Mouse (Mus musculus): ENCODE measurements around the gene Il33. TPM values are rescaled to one million over a fixed set of nuclear protein-coding genes. Genes with fewer than 3 reads are reported as not detected.

Il33 gene
- polyA plus RNA-seq, 1 experiment from 2014 or later, result 56.1 TPM

DNA sequence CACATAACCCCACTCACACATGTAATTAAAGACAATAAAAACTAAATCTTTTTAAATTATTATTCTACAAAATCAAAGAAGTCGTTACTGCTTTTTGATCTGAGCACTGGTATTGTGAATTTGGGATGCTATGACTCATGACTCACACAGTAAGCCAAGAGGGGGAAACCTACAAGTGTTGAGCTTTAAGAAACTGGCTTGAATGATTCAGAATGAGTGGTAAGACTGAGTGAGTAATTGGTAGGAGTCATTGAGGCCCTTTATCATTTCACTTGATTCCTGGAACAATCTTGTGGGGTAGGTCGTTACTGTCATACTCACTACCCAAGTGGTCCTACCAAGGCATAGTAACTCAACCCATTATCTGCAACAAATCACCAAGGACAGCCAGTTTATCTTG, 37.4 kb upstream of the Il33 start:
- H3K4me1 ChIP-seq (ENCODE audit: insufficient read depth, low read depth, low read length), result no peaks in the 10 kb centered on the region
- H3K27ac ChIP-seq (ENCODE audit: low read length), result no peak overlapping the region
- no peak overlapping the region for H3K9ac ChIP-seq (replicated peaks; ENCODE audit: low read depth)
- TF ChIP-seq EP300 (IDR thresholded peaks at IDR 0.05) (no peak), CTCF (IDR thresholded peaks at IDR 0.05) (no peak)
- 85% methylated on average over 2 of the region's 2 CpGs for WGBS
- H3K9me3 ChIP-seq (ENCODE audit: low read length), result no peaks in the 10 kb centered on the region
- no peaks in the 10 kb centered on the region for H3K27me3 ChIP-seq (replicated peaks; ENCODE audit: insufficient read depth, low read length)
- ATAC-seq, result no peak
- no peaks in the 10 kb centered on the region for H3K36me3 ChIP-seq (ENCODE audit: insufficient read depth, low read length)
- no peak overlapping the region for H3K4me3 ChIP-seq (ENCODE audit: low read depth, low read length)
- no peak overlapping the region for H3K4me2 ChIP-seq (replicated peaks; ENCODE audit: low read depth, low read length)
- no peak for DNase-seq (ENCODE audit: low spot score)

DNA sequence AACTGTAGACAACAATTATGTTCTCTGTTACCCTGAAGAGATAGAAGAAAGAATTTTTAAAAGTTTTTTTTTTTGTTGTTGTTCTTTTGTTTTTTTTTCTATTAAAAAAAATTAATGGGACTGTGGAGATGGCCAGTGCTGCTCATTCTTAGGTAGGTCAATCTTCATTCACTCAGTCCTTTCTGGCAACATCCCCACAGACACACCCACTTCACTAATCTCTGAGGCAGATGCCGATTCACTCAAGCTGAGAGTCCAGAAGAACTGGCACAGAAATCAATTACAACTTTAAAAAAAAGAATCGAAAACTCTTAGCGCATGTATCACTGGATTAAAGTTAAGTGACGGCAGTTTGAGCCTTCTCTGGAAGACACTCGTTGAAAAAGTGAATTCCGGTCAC, 36.0 kb upstream of the Il33 start:
- Histone ChIP-seq H3K27ac (ENCODE audit: low read length) (no peak overlapping the region), H3K27me3 (replicated peaks; ENCODE audit: insufficient read depth, low read length) (no peaks in the 10 kb centered on the region), H3K9me3 (ENCODE audit: low read length) (no peaks in the 10 kb centered on the region), H3K9ac (replicated peaks; ENCODE audit: low read depth) (no peak overlapping the region), H3K4me2 (replicated peaks; ENCODE audit: low read depth, low read length) (no peak overlapping the region), H3K4me3 (ENCODE audit: low read depth, low read length) (no peak overlapping the region), H3K4me1 (ENCODE audit: insufficient read depth, low read depth, low read length) (no peaks in the 10 kb centered on the region), H3K36me3 (ENCODE audit: insufficient read depth, low read length) (no peaks in the 10 kb centered on the region)
- TF ChIP-seq EP300 (IDR thresholded peaks at IDR 0.05) (no peak), CTCF (IDR thresholded peaks at IDR 0.05) (no peak)
- 83% methylated on average over 6 of the region's 6 CpGs for WGBS
- ATAC-seq (no peak), DNase-seq (ENCODE audit: low spot score) (no peak)

DNA sequence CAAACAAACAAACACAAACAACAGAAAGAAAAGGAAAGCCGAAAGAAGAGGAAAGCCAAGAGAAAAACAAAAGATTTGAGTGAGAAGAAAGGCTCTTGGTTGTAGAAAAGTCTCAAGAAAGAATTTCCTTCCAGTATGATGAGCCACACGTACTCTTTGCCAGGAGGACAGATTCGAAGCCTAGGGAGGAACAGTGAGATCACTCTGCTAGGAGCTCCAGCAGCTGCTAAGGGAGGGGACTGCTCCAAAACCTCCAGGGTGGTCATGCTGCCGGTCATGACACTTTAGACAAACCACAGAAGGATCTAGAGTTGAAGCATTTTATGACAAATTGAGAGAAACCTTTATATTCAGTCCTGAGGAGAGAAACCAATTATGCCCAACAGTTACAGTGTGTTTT, 32.9 kb upstream of the Il33 start:
- H3K9me3 ChIP-seq (ENCODE audit: low read length), result no peaks in the 10 kb centered on the region
- no peaks in the 10 kb centered on the region for H3K4me1 ChIP-seq (ENCODE audit: insufficient read depth, low read depth, low read length)
- no peaks in the 10 kb centered on the region for H3K27me3 ChIP-seq (replicated peaks; ENCODE audit: insufficient read depth, low read length)
- no peak overlapping the region for H3K4me2 ChIP-seq (replicated peaks; ENCODE audit: low read depth, low read length)
- no peak overlapping the region for H3K9ac ChIP-seq (replicated peaks; ENCODE audit: low read depth)
- H3K27ac ChIP-seq (ENCODE audit: low read length), result no peak overlapping the region
- TF ChIP-seq CTCF (IDR thresholded peaks at IDR 0.05) (no peak), EP300 (IDR thresholded peaks at IDR 0.05) (no peak)
- no peaks in the 10 kb centered on the region for H3K36me3 ChIP-seq (ENCODE audit: insufficient read depth, low read length)
- 67% methylated on average over 4 of the region's 4 CpGs for WGBS
- ATAC-seq (no peak), DNase-seq (ENCODE audit: low spot score) (no peak)
- H3K4me3 ChIP-seq (ENCODE audit: low read depth, low read length), result no peak overlapping the region

DNA sequence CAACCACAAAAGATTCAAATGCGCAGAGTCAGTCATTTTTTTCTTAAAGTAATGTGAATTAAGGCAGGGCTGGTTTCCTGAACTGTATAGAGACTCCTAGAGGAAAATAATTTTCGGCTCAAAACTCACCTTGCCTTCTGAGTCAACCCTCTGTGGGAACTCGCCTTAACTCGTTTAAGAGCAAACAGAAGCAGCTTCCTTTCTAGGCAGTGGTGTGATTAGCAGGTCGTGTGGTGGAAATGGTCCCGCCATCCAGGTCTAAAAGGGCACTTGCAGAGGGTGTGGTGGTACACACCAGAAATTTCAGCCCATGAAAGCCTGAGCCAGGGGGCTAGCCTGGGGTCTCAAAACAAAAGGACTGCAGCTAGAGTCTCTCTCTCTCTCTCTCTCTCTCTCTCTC, 32.1 kb upstream of the Il33 start:
- TF ChIP-seq EP300 (IDR thresholded peaks at IDR 0.05) (no peak), CTCF (IDR thresholded peaks at IDR 0.05) (no peak)
- Histone ChIP-seq H3K27ac (ENCODE audit: low read length) (no peak overlapping the region), H3K4me1 (ENCODE audit: insufficient read depth, low read depth, low read length) (no peaks in the 10 kb centered on the region), H3K4me2 (replicated peaks; ENCODE audit: low read depth, low read length) (no peak overlapping the region), H3K36me3 (ENCODE audit: insufficient read depth, low read length) (no peaks in the 10 kb centered on the region), H3K27me3 (replicated peaks; ENCODE audit: insufficient read depth, low read length) (no peaks in the 10 kb centered on the region), H3K9me3 (ENCODE audit: low read length) (no peaks in the 10 kb centered on the region), H3K4me3 (ENCODE audit: low read depth, low read length) (no peak overlapping the region), H3K9ac (replicated peaks; ENCODE audit: low read depth) (no peak overlapping the region)
- WGBS, result 49% methylated on average over 6 of the region's 6 CpGs
- ATAC-seq, result no peak
- no peak for DNase-seq (ENCODE audit: low spot score)

DNA sequence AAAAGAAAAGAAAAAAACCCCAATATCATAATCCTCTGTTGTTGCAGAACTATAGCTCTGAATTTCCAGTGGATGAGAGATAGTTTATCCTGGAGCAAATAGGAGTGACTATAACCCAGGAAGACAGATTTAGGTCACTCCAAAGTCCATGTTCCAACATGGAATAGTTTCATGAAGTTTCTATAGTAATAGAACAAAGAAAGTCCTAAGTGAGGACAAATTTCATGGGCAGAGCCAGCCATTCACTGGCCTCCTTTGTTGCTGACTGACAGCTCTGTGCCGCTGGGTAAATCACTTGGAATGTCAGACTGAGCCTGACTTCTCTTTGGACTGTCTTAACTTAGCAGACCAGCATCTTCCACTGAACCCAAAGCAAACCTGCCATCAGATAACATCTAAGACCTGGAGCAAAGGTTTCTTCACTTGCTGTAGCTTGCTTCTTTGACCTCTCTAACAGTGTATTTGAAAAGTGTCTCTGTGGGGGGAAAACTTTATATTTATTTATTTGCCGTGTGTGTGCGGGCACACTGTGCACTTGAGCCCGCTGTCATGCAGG, 31.1 kb upstream of the Il33 start:
- no peak overlapping the region for H3K27ac ChIP-seq (ENCODE audit: low read length)
- no peaks in the 10 kb centered on the region for H3K9me3 ChIP-seq (ENCODE audit: low read length)
- H3K4me3 ChIP-seq (ENCODE audit: low read depth, low read length), result no peak overlapping the region
- no peaks in the 10 kb centered on the region for H3K4me1 ChIP-seq (ENCODE audit: insufficient read depth, low read depth, low read length)
- no peaks in the 10 kb centered on the region for H3K36me3 ChIP-seq (ENCODE audit: insufficient read depth, low read length)
- WGBS, result 77% methylated on average over 4 of the region's 4 CpGs
- no peak overlapping the region for H3K4me2 ChIP-seq (replicated peaks; ENCODE audit: low read depth, low read length)
- no peaks in the 10 kb centered on the region for H3K27me3 ChIP-seq (replicated peaks; ENCODE audit: insufficient read depth, low read length)
- H3K9ac ChIP-seq (replicated peaks; ENCODE audit: low read depth), result no peak overlapping the region
- no peak for DNase-seq (ENCODE audit: low spot score)
- ATAC-seq, result no peak
- TF ChIP-seq EP300 (IDR thresholded peaks at IDR 0.05) (no peak), CTCF (IDR thresholded peaks at IDR 0.05) (no peak)

DNA sequence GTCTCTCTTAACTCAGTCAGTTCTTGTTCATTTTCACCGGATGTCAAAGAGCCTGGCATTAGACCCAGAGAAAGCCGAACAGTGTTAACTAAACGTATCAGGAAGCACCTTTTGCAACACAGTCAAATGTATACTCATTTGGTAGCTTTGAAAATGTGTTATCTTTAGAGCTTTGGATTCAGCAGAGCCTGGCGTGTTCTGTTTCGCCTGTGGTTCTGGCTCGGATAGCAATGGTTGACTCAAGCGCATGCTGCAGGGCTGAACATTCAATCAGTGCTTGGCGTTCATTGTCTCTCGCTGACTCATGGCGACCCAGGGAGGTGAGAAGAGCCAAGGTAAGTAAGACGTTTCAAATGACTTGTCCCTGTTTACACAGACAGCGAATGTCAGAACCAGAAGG, 30.5 kb upstream of the Il33 start:
- no peak overlapping the region for H3K27ac ChIP-seq (ENCODE audit: low read length)
- DNase-seq (ENCODE audit: low spot score), result no peak
- no peak for TF ChIP-seq EP300 (IDR thresholded peaks at IDR 0.05)
- no peak for TF ChIP-seq CTCF (IDR thresholded peaks at IDR 0.05)
- H3K9ac ChIP-seq (replicated peaks; ENCODE audit: low read depth), result no peak overlapping the region
- H3K9me3 ChIP-seq (ENCODE audit: low read length), result no peaks in the 10 kb centered on the region
- no peak for ATAC-seq
- no peak overlapping the region for H3K4me2 ChIP-seq (replicated peaks; ENCODE audit: low read depth, low read length)
- no peaks in the 10 kb centered on the region for H3K36me3 ChIP-seq (ENCODE audit: insufficient read depth, low read length)
- H3K4me3 ChIP-seq (ENCODE audit: low read depth, low read length), result no peak overlapping the region
- no peaks in the 10 kb centered on the region for H3K27me3 ChIP-seq (replicated peaks; ENCODE audit: insufficient read depth, low read length)
- no peaks in the 10 kb centered on the region for H3K4me1 ChIP-seq (ENCODE audit: insufficient read depth, low read depth, low read length)
- 84% methylated on average over 12 of the region's 12 CpGs for WGBS

DNA sequence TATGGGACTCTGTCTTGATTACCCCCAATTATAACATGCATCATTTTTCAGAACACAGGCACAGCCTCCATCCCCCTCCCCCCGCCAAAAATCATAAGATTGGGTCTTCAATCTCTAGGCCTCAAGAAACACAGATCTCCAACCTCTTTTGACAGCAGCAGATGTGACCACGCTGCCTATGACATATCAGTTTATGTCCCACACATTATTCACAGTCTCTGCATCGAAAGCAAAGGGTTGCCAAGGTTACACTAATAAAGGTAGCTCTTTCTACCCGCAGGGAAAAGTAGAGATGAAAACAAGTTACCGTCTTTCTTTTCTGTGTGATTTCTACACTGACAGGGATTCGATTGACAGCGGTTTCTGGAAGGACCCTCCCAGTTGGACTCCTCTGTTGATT, 29.9 kb upstream of the Il33 start:
- WGBS, result 86% methylated on average over 7 of the region's 7 CpGs
- Histone ChIP-seq H3K4me3 (ENCODE audit: low read depth, low read length) (no peak overlapping the region), H3K4me2 (replicated peaks; ENCODE audit: low read depth, low read length) (no peak overlapping the region)

More for the DNA sequence above, 29.9 kb upstream of the Il33 start:
- no peaks in the 10 kb centered on the region for H3K36me3 ChIP-seq (ENCODE audit: insufficient read depth, low read length)
- ATAC-seq, result no peak
- no peaks in the 10 kb centered on the region for H3K9me3 ChIP-seq (ENCODE audit: low read length)
- TF ChIP-seq CTCF (IDR thresholded peaks at IDR 0.05) (no peak), EP300 (IDR thresholded peaks at IDR 0.05) (no peak)
- no peaks in the 10 kb centered on the region for H3K27me3 ChIP-seq (replicated peaks; ENCODE audit: insufficient read depth, low read length)
- no peaks in the 10 kb centered on the region for H3K4me1 ChIP-seq (ENCODE audit: insufficient read depth, low read depth, low read length)
- H3K9ac ChIP-seq (replicated peaks; ENCODE audit: low read depth), result no peak overlapping the region
- no peak overlapping the region for H3K27ac ChIP-seq (ENCODE audit: low read length)
- DNase-seq (ENCODE audit: low spot score), result no peak
